Mouse (Mus musculus): ENCODE data around the gene Tgm2.

DNA sequence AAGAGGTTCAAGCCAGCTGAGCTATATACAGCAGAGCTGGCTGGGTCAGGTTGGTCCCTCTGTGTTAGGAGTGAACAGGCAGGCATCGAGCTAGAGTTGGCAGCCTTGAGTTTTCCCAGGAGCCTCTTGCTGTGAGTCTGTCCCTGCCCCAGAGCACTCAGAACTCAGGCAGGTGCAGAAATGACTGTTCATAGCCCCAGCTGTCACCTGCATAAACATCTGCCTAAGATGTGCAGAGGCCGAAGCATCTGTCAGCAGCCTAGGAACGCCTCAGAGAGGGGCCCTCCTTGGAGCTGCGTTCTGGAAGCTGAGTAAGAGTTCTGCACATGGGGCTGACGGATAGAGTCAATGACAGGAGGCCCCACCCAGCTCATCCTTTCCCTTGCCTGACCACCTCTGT lies 31.3 kb downstream of the Tgm2 start:
- no peak for TF ChIP-seq CTCF (IDR thresholded peaks at IDR 0.05; ENCODE audit: insufficient read depth, low read length)
- TF ChIP-seq POLR2A (IDR thresholded peaks at IDR 0.05; ENCODE audit: borderline replicate concordance, extremely low read depth, low read depth, low read length), result no peak

Data from lung, adult 2 months (tissue).